Mouse (Mus musculus) layer of hippocampus, adult 11-12 months (tissue): ENCODE data around the gene Aadat.
A peak's percentile ranks its signal among the peaks of the same experiment; 100 is the strongest.
"Not testable (repeated sequence)": the region's sequence is repeated elsewhere in the genome, so short reads cannot be mapped to it uniquely, and the experiment has no call there.

ENCODE experiments used
- DNase-seq: peaks from one replicate; pipeline ENCODE4 v3.0.0; 2022; ENCODE audit warnings: low spot score

Gene Aadat

GRCm38 (mm10) chr8:60505653-60506521 lies at the start of gene Aadat:
Aadat (plus strand) TSS chr8:60505932.
- peak; percentile 76 for DNase-seq

GRCm38 (mm10) chr8:60466686-60467335 lies 38.9 kb upstream of the Aadat start:
- peak; percentile 80 for DNase-seq

- no peak for DNase-seq
Measured at GRCm38 (mm10) chr8:60490147-60490546, 15.6 kb upstream of the Aadat start.

GRCm38 (mm10) chr8:60491871-60492270 lies 13.9 kb upstream of the Aadat start:
- no peak for DNase-seq

- no peak for DNase-seq
Measured at GRCm38 (mm10) chr8:60492471-60492870, 13.3 kb upstream of the Aadat start.

GRCm38 (mm10) chr8:60494606-60495005 lies 11.1 kb upstream of the Aadat start:
- no peak for DNase-seq

- DNase-seq = not testable (repeated sequence)
Measured at GRCm38 (mm10) chr8:60495046-60495445, 10.7 kb upstream of the Aadat start.

GRCm38 (mm10) chr8:60503098-60503497 lies 2.6 kb upstream of the Aadat start, which contains the start of gene Gm10283:
Gm10283 (minus strand) TSS chr8:60503198.
- DNase-seq = no peak

GRCm38 (mm10) chr8:60518286-60518685 lies 12.6 kb downstream of the Aadat start:
- no peak for DNase-seq

GRCm38 (mm10) chr8:60534945-60535344 lies 29.2 kb downstream of the Aadat start:
- DNase-seq = no peak

GRCm38 (mm10) chr8:60566783-60567182 lies 61.1 kb downstream of the Aadat start:
- DNase-seq = no peak

GRCm38 (mm10) chr8:60577231-60577630 lies 71.5 kb downstream of the Aadat start:
- peak; percentile 11 for DNase-seq

- no peak for DNase-seq
Measured at GRCm38 (mm10) chr8:60583369-60583768, 77.6 kb downstream of the Aadat start.

- not testable (repeated sequence) for DNase-seq
Measured at GRCm38 (mm10) chr8:60591352-60592105, 85.8 kb downstream of the Aadat start.

GRCm38 (mm10) chr8:60594761-60595160 lies 89.0 kb downstream of the Aadat start:
- DNase-seq = peak; percentile 46
